Mouse (Mus musculus): Measurements from ENCODE around the gene Prss50.

Gene Prss50

GRCm38 (mm10) chr9:110907838-110908630, 50.3 kb downstream of the Prss50 start:
- WGBS, result 90% methylated on average over 4 of the region's 4 CpGs

DNA sequence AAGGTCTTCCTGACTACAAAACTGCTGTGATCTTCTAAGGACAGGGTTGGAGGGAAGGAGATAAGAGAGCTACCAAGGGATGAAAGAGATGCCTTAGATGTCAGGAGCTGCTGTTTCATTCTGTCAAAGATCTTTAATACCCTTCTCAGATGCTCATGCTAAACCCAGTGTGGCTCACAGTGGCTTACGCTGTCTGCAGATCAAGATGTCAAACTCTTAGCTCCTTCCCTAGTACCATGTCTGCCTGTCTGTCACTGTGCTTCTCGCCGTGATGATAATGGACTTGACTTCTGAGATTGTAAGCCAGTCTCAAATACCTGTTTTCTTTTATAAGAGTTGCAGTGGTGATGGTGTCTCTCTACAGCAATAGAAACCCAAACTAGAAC, 50.9 kb downstream of the Prss50 start:
- WGBS, result 98% methylated on average over 3 of the region's 3 CpGs

- WGBS, result 64% methylated on average over 6 of the region's 6 CpGs
Measured at GRCm38 (mm10) chr9:110909371-110909967, 51.7 kb downstream of the Prss50 start.

All from cerebral cortex, adult 2 months (tissue).